Mouse (Mus musculus) urinary bladder, postnatal 36 days (tissue): ENCODE data around the gene Stk10.

Experiments used
- DNase-seq, 2 experiments: peaks; one replicate each; pipeline ENCODE4 v3.0.0; 2022; ENCODE audit warnings: low spot score in 2 of 2, mixed read lengths in 1 of 2

Stk10 gene

DNA sequence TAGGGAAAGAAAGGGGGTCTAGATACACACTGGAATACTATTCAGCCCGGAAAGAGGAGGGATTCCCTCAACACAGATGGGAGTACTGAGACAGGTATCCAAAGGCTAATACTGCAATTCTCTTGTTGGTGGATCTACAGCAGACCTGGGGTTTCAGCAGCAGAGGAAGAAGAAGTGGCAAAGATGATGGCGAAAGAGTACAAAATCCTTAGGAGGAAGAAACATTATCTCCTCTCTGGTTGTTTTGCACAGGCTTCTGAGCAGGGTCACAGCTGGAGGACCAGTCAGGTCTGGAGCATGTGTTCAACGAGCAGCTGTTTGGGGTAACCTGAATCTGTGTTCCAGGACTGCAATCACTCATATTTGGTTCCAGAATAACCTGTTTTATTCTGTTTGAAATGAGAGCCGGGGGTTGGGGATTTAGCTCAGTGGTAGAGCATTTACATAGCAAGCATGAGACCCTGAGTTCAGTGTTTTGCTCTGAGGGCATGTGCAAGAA, 96.7 kb downstream of the Stk10 start:
- no peak for DNase-seq

DNA sequence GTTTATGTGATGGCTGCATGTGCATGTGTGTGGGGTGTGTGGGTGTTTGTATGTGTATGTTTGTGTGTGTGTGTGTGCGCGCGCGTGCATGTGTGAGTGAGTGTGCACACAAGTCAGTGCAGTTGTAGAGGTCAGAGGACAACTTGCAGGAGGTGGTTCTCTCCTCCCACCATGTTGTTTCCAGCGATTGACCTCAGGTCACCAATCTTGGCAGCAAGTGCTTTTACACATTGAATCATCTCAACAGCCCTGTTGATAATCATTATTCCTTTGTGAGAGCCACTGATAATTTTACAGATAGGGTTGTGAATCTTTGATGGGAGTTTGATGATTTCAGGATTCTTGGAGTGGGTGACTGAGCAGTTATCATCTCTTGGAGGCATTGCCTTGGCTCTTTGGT, 99.6 kb downstream of the Stk10 start:
- DNase-seq: no peak

- DNase-seq: no peak
These were observed 100.4 kb downstream of the Stk10 start for GRCm38 (mm10) chr11:32633542-32633941.

- DNase-seq: no peak
These were observed 101.0 kb downstream of the Stk10 start for GRCm38 (mm10) chr11:32634143-32634542.

GRCm38 (mm10) chr11:32634842-32635241, 101.7 kb downstream of the Stk10 start:
- DNase-seq: no peak

GRCm38 (mm10) chr11:32636275-32636674, 103.2 kb downstream of the Stk10 start:
- DNase-seq: no peak

DNA sequence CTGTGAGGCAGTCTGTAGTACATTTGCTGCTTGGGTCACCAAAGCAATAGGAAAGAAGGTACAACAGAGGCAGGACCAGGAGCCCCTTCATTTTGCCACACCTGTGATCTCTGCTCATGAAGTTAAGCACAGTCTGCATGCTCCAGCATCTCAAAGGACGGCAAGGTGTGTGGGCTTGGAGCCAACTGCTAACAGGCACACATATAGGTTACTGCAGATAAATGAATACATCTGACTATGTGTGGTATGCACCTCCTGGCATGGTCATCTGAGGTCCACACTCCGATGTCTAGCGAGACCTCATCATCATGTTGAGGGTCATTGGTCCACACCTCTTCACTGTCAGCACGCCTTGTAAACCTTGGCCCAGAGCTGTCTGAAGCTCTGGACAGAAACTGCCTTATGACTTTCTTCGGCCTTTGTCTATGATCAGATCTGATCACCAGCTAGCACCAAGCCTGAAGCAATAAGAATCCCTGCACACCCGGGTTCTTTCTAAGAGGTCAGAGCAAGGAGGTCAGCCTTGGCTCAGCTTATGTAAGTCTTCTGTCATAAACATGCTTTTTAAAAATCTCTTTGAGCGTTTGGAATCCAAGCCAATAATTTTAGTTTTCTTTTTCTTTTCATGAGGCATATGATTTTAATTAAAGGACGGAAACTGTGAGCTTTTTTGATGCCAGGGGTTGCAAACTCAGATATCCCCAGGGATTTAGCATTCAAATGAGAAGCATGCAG, 105.6 kb downstream of the Stk10 start:
- DNase-seq: no peak

DNA sequence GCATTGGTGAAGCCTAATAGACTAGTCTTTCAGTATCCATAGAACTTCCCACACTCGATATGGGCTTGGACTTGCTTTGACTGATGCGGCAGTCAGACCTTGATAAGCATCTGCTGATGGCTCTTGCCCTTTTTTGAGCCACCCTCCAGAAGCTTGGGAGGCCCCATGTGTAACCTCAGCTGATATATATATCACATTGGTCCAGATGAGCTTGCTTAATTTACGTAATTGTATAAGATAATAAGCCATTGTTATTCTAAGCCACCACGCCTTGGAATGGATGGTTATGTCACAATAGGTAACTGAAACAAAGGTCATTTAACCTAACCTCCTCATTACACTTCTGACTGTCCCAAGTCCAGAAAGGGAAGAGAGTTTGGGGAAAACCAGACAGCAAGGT, 107.5 kb downstream of the Stk10 start:
- DNase-seq: no peak

GRCm38 (mm10) chr11:32642249-32642876, 109.3 kb downstream of the Stk10 start, which contains the start of gene Fbxw11:
Fbxw11 (plus strand) TSS chr11:32642724.
- peak; percentile 89 to 94 for DNase-seq

- DNase-seq: no peak
These were observed 110.1 kb downstream of the Stk10 start for GRCm38 (mm10) chr11:32642899-32643886.

DNA sequence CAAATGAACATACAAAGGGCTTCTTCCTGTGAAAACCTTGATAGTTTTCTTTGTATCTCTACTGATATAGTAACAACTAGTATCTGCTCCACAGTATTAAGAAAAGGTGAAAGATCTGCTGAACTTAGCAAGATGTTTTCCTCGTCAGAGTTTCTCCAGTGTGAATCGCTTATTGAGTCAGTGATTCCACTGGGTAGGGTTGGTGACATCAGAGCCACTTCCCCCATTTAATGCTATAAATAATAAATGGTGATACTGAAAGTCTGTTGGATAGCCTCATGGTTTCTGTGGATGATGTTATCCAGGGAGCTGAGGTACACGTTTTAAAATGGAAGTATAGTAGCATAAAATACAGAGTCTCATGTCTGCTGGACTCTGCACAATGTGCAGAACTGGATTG, 110.9 kb downstream of the Stk10 start:
- no peak for DNase-seq

DNA sequence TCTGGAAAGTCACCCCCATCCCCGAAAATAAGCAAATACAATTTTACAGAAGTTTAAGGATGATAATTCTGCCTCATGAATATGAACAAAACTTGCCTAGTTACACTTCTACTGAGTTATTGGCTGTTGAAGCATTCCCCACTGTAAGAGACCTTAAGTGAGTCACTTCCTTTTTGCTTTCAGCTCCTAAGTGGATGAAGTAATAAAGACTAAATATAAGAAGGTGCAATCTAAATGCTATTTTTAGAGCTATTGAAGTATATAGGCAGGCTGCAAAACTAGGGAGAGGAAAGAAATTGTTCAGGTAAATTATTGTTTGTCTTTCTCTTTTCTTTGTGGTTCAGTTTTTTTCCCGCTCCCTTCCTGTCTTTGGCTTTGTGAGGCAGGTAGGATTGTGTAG, 114.2 kb downstream of the Stk10 start:
- no peak for DNase-seq

- no peak for DNase-seq
These were observed 117.2 kb downstream of the Stk10 start for GRCm38 (mm10) chr11:32650236-32650749.

GRCm38 (mm10) chr11:32650893-32651590, 117.9 kb downstream of the Stk10 start:
- no peak for DNase-seq

DNA sequence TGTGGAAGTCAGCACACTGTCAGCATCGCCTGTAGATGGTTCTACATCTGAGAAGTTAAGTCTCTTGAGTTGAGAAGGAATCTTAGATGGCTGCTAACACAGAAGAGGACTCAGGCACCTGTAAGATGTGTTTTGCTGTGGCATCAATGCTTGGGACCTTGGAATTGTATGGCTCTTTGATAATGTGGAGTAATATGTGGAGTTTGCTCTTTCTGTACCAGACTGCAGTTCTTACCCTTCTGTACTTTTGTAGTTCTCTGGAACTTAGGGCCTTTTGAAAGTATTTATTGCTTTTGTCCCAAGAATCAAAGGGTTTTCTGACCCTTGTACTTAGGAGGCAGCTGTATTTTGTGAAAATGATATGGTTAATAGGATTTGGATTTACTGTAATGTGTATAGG, 118.6 kb downstream of the Stk10 start:
- no peak for DNase-seq

DNA sequence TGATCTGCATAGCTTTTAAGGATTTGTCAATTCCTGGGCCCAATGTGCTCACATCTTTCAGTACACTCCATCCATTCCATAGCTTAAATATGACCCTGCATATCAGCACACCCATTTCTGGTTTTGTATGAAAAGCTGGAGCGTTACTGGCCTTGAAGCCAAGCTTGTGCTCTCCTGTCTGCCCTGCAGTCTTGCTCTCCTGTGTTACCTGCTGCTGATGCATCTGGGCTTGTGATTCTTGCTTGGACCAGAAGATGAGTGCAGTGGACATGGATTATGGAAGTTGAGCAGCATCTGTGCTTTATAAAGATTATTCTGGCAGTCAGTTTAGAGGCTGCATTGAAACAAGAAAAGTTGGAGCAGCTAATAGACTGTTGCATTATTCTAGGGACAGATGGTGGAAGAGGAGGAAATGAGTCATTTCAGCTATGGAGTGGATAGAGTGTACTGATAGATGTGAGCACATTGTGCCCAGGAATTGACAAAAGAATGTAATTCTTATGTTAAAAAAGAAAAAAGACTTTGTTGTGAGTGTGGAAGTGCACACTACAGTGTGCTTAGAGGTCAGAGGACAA, 129.1 kb downstream of the Stk10 start:
- DNase-seq: no peak

DNA sequence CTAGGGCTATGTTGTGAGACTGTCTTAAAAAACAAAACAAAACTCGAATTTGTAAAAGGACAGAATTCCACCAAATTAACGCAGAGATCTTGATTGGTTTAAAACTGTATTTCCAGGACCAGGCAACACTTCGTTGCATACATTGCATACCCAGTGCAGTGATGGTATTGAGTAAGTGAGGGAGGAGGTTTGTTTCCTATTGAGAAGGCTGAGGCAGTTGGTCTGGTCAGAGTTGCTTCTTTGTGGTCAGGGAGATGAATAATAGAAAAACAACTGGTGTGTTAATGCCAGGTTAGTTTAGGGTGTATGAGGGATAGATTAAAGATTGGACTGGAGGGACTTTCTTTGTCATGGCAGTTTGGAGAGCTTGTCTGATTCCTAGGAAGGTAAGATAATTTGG, 132.5 kb downstream of the Stk10 start:
- no peak for DNase-seq

GRCm38 (mm10) chr11:32666983-32667382, 133.9 kb downstream of the Stk10 start:
- DNase-seq: no peak

- no peak for DNase-seq
These were observed 138.4 kb downstream of the Stk10 start for GRCm38 (mm10) chr11:32671480-32671879.
